Mouse (Mus musculus) T-helper 1 cell (primary cell): ENCODE measurements around the gene Stat5b.

Source experiments
- in situ Hi-C: fragments of 300-600 bp; cut with MboI, MseI; formaldehyde crosslinking; loops from one replicate; pipeline ENCODE4 v1.15.1; 2025; ENCODE audit warnings: high pct_unique_total_duplicates

Gene Stat5b

DNA sequence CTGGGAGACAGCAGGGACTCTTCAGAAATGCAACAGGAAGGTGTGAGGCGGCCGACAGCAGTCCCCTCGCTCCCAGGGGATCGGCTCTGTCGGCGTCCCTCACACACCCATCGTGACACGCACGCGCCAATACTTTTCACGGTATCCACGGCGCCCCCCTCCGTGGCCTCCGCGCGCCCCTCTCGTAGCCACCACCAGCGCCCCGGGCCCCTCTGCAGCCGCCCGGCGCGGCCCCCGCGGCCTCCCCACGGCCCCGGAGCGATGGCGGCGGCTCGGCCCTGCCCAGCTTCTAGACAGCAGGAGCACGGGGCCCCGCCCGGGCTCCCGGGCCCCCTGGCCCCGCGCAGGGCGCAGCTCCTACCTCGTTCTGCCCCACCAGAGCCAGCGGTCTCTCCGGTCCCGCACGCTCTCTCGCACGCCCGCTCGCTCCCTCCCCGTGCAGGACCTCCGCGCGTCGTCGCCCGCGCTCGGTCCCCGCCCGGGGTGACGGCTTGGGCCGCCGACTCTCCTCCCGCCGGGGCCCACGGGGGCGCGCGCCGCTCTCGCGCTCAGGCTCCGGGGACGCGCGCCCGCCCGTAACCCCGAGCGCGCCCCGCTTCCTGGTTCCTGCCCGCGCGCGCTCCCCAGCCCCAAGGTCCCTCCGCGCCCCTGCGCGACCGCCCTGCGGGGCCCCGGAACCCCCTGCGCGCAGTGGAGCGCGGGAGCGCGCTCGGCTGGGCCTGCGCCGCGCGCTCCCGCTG, at the start of gene Stat5b:
Gene Stat5b (minus strand): TSS at position 687 of the 740 bp plus-strand sequence.
- in situ Hi-C loops = no loop called here

GRCm38 (mm10) chr11:100898441-100899199, 48.1 kb upstream of the Stat5b start:
- in situ Hi-C loops = no loop called here

DNA sequence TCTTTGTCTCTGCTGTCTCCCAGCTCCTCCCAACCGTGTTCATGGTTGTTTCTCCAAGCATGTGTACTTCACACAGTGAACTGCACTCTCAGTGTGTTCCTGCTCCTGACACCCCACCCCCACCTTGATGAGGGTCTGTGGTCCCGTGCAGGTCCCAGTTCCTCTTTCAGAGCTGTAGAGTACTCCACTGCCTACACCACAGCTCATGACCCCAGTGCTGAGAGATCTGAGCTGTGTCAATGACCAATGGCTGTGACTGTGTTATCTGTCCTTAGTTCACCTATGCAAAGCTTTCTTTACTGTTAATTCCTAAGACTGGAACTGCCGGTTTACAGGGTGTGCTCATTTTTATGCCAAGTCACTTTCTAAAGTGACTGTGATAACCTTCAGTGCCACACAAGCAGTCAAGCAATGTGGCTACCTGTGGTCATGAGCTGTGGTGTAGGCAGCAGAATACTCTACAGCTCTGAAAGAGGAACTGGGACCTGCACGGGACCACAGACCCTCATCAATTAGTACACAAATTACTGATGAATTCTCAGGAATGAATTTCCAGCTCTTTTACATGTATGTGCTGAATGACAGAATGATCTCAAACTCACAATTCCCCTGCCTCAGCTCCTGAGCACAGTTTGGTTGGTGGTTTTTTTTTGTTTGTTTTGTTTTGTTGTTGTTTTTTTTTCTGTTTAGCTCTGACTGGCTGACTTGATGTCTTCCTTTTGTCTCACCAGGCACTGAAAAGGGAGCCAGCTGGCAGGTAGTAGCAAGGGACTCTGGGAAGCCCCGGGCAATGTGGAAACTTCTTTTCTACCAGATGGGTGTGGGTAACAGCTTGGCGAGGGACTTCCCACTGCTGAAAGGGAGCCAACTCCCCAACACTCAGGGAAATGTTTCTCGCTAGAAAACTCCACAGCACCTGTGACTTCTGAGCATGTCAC, 47.0 kb upstream of the Stat5b start:
- in situ Hi-C loops = no loop called here

DNA sequence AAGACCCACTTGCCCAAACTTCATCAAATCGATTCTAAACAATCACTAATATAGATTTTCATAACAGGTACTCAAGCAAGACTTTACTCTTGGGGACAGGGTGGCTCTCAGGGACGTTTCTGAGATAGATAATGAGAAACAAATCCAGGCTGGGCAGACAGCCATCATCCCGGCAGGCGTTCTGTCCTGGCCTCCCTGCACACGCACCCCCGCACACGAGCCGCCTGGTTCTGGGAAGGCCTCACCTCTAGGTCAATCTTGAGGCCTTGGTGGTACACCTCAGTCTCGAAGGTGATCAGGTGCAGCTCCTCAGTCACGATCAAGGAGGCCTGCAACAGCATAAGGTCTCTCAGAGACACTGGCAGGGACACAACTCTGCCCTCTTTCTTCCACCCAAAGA, 45.6 kb upstream of the Stat5b start:
- in situ Hi-C loops = no loop called here

DNA sequence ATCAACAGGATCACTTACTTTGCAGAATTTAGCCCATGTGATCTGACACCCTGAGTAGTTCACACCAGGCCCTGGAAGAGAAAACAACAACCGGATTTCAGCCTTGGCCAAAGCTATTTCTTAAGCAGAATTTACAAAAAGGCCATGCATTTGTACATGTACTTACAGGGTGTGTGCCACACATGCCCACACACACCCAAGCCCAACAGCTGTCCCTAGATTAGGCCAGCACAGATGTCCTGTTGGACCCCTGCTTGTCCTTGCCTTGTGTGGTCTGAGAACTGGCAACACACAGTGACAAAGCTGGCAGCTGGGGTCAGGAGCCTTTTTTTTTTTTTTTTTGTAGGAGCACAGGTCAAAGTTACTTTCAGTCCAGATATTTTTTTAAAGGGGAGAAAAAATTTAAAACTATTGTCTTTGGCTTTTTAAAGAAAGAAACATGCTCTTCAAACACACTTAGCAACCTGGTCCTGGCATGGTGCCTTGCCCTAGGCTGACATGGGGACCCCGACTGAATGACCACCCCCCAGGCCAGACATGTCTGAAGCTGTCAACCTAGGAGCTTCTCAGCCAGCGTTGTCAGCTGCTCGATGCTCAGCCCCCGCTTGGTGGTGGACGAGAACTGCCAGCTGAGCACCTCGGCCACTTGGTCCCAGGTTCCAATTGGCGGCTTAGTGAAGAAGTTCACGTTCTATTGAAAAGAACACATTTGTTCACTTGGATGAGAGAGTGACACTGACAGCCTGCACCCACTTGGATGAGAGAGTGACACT, 43.8 kb upstream of the Stat5b start:
- in situ Hi-C loops = loop anchor here (5.0 kb wide), 1 partner anchor 53 kb away; no protein-coding TSS in a partner anchor

DNA sequence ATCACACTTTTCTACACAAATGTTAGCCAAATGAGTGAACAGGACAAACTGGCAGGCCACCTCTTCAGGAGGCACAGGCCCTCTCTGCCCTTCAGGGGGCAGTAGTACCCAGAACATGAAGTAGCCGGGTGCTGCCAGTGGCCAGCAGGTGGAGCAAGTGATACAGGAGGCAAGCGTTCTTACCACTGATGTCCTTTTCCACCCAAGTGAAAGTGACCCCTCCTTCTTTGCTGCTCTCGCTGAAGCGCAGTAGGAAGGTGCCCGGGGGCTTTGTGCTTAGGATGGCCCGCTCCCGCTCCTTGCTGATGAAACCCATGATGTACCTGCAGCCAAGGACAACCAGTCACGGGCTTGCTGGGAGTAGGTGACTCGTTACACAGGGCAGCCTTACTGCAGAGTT, 43.0 kb upstream of the Stat5b start:
- in situ Hi-C loops = loop anchor here (5.0 kb wide), 1 partner anchor 54 kb away; no protein-coding TSS in a partner anchor

GRCm38 (mm10) chr11:100892435-100892834, 41.9 kb upstream of the Stat5b start:
- in situ Hi-C loops = loop anchor here (5.0 kb wide), 1 partner anchor 55 kb away; no protein-coding TSS in a partner anchor

DNA sequence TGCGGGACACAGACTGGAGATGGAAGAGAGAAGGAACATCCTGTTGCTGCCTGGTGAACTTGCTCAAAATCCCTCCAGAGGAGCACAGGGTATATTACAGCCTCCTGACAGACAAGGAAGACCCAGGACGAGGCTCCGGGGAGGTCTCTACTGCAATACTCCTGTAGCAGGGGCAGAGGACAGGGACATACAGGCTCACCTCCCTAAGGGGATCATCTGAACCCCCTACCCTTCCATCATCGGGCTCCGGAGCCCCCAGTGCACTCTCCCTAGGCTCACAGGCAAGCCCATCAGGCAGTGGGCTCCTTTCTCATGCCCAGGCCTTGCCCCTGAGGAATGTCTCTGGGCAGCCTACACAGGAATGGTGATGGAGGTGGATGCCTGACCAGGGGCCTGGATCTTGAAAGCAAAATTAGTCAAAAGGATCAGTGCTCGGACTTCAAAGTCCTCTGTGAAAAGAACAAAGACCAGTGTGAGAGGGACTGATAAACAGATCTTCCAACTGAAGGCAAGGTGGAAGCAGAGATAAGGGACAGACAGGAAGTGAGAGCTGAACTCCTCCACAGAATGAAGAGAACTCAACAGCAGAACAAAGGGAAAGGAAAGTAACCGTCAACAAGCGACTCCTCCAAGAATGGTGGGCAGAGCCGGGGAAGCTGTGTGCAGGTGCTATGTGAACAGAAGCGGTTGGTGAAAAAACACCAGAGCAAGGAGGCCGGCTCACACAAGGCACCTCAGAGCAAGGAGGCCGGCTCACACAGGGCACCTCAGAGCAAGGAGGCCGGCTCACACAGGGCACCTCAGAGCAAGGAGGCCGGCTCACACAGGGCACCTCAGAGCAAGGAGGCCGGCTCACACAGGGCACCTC, 41.0 kb upstream of the Stat5b start:
- in situ Hi-C loops = loop anchor here (5.0 kb wide), 1 partner anchor 56 kb away; no protein-coding TSS in a partner anchor

- in situ Hi-C loops = loop anchor here (5.0 kb wide), 1 partner anchor 57 kb away; no protein-coding TSS in a partner anchor
These were observed 40.0 kb upstream of the Stat5b start for GRCm38 (mm10) chr11:100890481-100890880.

- in situ Hi-C loops = no loop called here
These were observed 37.9 kb upstream of the Stat5b start for GRCm38 (mm10) chr11:100888348-100888820.

DNA sequence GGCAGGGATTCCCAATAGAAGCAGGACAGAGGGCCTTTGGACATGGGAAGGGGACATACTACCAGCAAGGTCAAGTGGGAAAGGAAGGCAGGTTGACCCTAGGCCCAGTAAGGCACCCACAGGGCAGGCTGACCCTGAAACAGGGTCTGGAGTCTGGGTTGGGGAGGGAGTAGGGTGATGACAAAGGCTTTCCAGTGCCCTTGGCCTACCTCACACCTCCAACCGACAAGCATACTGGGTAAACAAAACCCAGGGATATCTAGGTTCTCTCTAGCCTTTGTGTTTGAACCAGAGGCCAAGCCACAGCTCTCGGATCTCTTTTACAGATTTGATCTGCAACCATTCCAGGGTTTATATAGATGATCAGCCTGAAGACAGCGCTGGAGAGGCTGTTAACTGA, 37.2 kb upstream of the Stat5b start:
- in situ Hi-C loops = no loop called here

DNA sequence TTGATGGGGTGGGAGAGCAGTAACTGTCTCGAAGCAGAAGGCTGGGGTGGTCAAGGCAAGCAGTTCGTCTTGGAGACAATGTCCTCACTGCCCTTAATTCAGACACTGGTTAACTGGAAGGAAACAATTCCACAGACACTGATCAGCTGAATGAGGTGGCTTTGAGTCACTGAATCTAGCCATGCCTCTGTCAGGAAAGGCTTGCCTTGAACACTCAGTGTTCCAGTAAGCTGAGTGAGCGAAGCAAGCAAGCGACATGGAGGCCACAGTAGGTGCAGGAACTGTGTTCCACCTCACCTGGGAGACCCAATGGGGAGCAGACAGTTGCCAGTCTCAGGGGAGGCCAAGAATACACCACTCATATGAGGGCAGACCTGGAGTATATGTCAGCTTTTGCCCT, 36.7 kb upstream of the Stat5b start:
- in situ Hi-C loops = no loop called here

DNA sequence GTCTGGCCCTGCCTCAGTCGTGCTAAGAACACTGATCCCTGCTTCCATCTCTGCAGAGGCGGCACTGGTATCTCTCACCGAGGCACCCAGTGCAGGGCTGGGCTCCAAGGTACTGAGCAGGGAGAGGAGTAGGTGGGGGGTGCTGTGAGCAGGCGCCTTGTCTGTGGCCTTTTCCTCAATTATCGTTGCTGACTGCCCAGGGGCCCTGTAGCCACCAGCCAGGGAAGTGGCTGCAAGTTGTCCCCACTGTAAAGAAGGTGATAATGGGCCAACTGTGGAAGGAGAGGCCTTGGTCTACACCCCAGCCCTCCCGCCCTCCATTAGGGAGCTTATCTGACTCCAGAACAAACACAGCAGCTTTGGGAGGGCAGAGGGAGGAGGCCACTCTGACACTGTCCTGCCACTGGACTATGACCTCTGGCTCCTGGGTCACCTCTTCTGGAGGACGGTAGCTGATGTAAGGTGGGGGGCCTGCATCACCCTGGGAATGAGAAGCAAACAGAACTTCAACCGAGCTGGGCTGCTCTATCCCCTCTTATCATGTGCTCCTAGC, 35.7 kb upstream of the Stat5b start:
- in situ Hi-C loops = no loop called here

GRCm38 (mm10) chr11:100885472-100885871, 34.9 kb upstream of the Stat5b start:
- in situ Hi-C loops = no loop called here

GRCm38 (mm10) chr11:100883640-100884039, 33.1 kb upstream of the Stat5b start:
- in situ Hi-C loops = no loop called here

DNA sequence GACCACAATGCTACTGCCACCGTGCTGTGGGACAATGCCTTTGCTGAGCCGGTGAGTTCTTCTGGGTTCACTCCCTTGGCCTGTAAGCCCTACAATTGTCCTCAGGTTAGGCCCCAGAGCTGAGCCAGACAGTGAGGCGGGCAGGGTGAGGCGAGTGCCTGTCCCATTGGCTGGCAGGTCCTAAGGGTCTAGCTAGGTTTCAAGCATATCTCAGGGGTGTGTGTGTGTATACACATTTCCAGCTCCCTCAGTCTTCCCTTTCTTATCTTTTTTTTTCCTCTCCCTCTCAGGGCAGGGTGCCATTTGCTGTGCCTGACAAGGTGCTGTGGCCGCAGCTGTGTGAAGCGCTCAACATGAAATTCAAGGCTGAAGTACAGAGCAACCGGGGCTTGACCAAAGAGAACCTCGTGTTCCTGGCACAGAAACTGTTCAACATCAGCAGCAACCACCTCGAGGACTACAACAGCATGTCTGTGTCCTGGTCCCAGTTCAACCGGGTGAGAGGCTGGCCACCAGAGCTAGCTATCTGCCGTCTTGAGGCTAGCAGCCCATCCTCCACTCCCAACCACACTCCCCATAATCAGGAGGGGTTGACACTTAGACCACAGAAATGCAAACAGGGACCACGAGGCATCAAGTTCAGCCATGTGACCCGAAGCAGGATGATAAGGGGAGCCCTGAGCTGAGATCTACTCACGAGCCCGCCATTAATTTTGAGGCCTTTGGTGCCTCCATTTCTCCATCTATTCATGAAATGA, 29.0 kb upstream of the Stat5b start:
- in situ Hi-C loops = no loop called here

GRCm38 (mm10) chr11:100875761-100876160, 25.2 kb upstream of the Stat5b start:
- in situ Hi-C loops = no loop called here

DNA sequence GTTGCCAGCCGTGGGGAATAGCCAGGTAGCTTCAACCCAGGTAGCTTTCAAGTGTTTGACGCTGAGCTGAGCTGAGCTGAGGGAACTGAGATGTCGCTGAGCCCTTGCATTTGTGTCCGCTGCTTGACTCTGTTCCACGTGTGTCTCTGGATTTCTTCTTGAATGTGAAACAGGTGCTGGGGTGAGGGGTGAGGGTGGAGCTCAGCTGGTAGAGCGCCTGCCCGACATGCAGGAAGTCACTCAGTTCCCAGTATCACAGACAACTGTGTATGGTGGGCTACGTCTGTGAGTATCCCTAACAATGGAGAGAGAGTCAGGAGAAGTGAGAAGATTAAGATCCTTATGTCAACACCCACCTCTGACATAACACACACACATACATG, 20.4 kb upstream of the Stat5b start:
- in situ Hi-C loops = loop anchor here (5.0 kb wide), 1 partner anchor 74 kb away; no protein-coding TSS in a partner anchor
